In genomic region chr5:137532808-137533116, GRCm38 (mm10) we compare ENCODE assay signal across 8 mouse cellular contexts. TPM values are rescaled to one million over a fixed set of nuclear protein-coding genes. Genes with fewer than 3 reads are reported as not detected.
DNase-seq lines count a peak whose midpoint lies in the region; ATAC-seq and TF ChIP-seq lines count a peak whose summit lies in the region.

No protein-coding gene starts in this region.

- WGBS in heart, embryonic 16.5 days = 0% methylated on average over 11 of the region's 12 CpGs
- WGBS in bone marrow, adult 2 months = 0% methylated on average over 12 of the region's 12 CpGs
- WGBS in hindbrain, embryonic 12.5 days = under 1% methylated on average over 10 of the region's 12 CpGs
- 1% methylated on average over 10 of the region's 12 CpGs for WGBS in midbrain, embryonic 11.5 days

- peak overlapping the region; percentile 89 for H3K9ac ChIP-seq in heart, embryonic 16.5 days (ENCODE audit: low read length)
- peak overlapping the region; percentile 93 for H3K9ac ChIP-seq in hindbrain, embryonic 12.5 days
- H3K9ac ChIP-seq in midbrain, embryonic 11.5 days (ENCODE audit: low read length) = peak overlapping the region; percentile 74

- no peak for DNase-seq in heart, adult 8-10 months (ENCODE audit: low spot score)
- DNase-seq in midbrain, embryonic 11.5 days (ENCODE audit: low spot score, missing footprints) = no peak
- no peak for DNase-seq in embryo, embryonic 10.5 days (ENCODE audit: low spot score)
- DNase-seq in spleen, adult 18-20 months = no peak
- no peak for DNase-seq in urinary bladder, postnatal 10 days (ENCODE audit: low spot score)

- no peak for TF ChIP-seq CTCF in bone marrow, adult 2 months (IDR thresholded peaks at IDR 0.05; ENCODE audit: control insufficient read depth, insufficient read depth, low read length)

- peaks cover 24% of the 10 kb centered on the region for H3K36me3 ChIP-seq in heart, embryonic 16.5 days (ENCODE audit: control insufficient read depth, insufficient read depth)
- peaks cover 25% of the 10 kb centered on the region for H3K36me3 ChIP-seq in hindbrain, embryonic 12.5 days
- peaks cover 17% of the 10 kb centered on the region for H3K36me3 ChIP-seq in midbrain, embryonic 11.5 days (ENCODE audit: control insufficient read depth, insufficient read depth, low read length)

- H3K4me2 ChIP-seq in heart, embryonic 16.5 days (ENCODE audit: low read depth, low read length) = peak overlapping the region; percentile 93
- peak overlapping the region; percentile 89 for H3K4me2 ChIP-seq in hindbrain, embryonic 12.5 days (replicated peaks)
- peak overlapping the region; percentile 95 for H3K4me2 ChIP-seq in midbrain, embryonic 11.5 days

- H3K9me3 ChIP-seq in heart, embryonic 16.5 days (replicated peaks; ENCODE audit: control insufficient read depth, low read length) = no peaks in the 10 kb centered on the region
- no peaks in the 10 kb centered on the region for H3K9me3 ChIP-seq in hindbrain, embryonic 12.5 days (replicated peaks)
- H3K9me3 ChIP-seq in midbrain, embryonic 11.5 days (ENCODE audit: control insufficient read depth, low read length) = no peaks in the 10 kb centered on the region

- peak; percentile 29 for ATAC-seq in heart, embryonic 16.5 days (replicated peaks; ENCODE audit: extremely low read depth, insufficient read depth, low FRiP score)
- ATAC-seq in hindbrain, embryonic 12.5 days (ENCODE audit: low FRiP score) = no peak; the same call in 1 of the 2 replicates
- ATAC-seq in midbrain, embryonic 11.5 days (ENCODE audit: low FRiP score) = peak; percentile 28; the same call in 1 of the 2 replicates

- peak overlapping the region; percentile 59 for H3K4me3 ChIP-seq in heart, embryonic 16.5 days (ENCODE audit: low read length)
- H3K4me3 ChIP-seq in bone marrow, adult 2 months (replicated peaks; ENCODE audit: control insufficient read depth, low read depth, low read length) = peak overlapping the region; percentile 75
- H3K4me3 ChIP-seq in hindbrain, embryonic 12.5 days = peak overlapping the region; percentile 77
- peak overlapping the region; percentile 62 for H3K4me3 ChIP-seq in midbrain, embryonic 11.5 days (ENCODE audit: low read depth, low read length)

- no peaks in the 10 kb centered on the region for H3K27me3 ChIP-seq in heart, embryonic 16.5 days (ENCODE audit: control insufficient read depth, insufficient read depth, low read length)
- no peaks in the 10 kb centered on the region for H3K27me3 ChIP-seq in hindbrain, embryonic 12.5 days
- no peaks in the 10 kb centered on the region for H3K27me3 ChIP-seq in midbrain, embryonic 11.5 days (ENCODE audit: control insufficient read depth, insufficient read depth, low read length)

- no peak for TF ChIP-seq POLR2A in bone marrow, adult 2 months (IDR thresholded peaks at IDR 0.05; ENCODE audit: borderline replicate concordance, control insufficient read depth, low read depth, low read length)

- peak overlapping the region; percentile 93 for H3K27ac ChIP-seq in heart, embryonic 16.5 days (ENCODE audit: low read length)
- peak overlapping the region; percentile 98 for H3K27ac ChIP-seq in bone marrow, adult 2 months (ENCODE audit: control insufficient read depth, insufficient read depth, low read depth, low read length, poor library complexity)
- peak overlapping the region; percentile 96 for H3K27ac ChIP-seq in hindbrain, embryonic 12.5 days
- H3K27ac ChIP-seq in midbrain, embryonic 11.5 days (ENCODE audit: low read depth, low read length) = peak overlapping the region; percentile 93

- peaks cover 13% of the 10 kb centered on the region for H3K4me1 ChIP-seq in heart, embryonic 16.5 days (ENCODE audit: control insufficient read depth, insufficient read depth, low read length)
- no peaks in the 10 kb centered on the region; the same call in 1 of the 2 replicates for H3K4me1 ChIP-seq in bone marrow, adult 2 months (ENCODE audit: control insufficient read depth, insufficient read depth, low read length)
- H3K4me1 ChIP-seq in hindbrain, embryonic 12.5 days = peaks cover 30% of the 10 kb centered on the region
- peaks cover 13% of the 10 kb centered on the region for H3K4me1 ChIP-seq in midbrain, embryonic 11.5 days (ENCODE audit: control insufficient read depth, insufficient read depth, low read length)

RNA-seq across cellular contexts. Expression of gene Epo, which starts 0.3 kb away (rescaled TPM):
- not detected in 2 replicates for polyA plus RNA-seq in heart, embryonic 16.5 days (2015; fragmentation: Nextera tagmentation; extraction: Ambion mirVana)
- not detected for total RNA-seq in heart, adult 8-10 months (2022)
- not detected in 2 replicates for polyA plus RNA-seq in bone marrow, adult 2 months (2011; ENCODE audit: insufficient read depth, insufficient read length, low replicate concordance, missing spikeins)
- polyA plus RNA-seq in hindbrain, embryonic 12.5 days (2016; fragmentation: Nextera tagmentation; extraction: Ambion mirVana) = not detected in 2 replicates
- polyA plus RNA-seq in midbrain, embryonic 11.5 days (2014; fragmentation: Nextera tagmentation; extraction: Ambion mirVana) = 0.72 and 1.4 TPM in 2 replicates

RNA-seq across cellular contexts. Expression of gene Gnb2, which starts 0.5 kb away (rescaled TPM):
- polyA plus RNA-seq in heart, embryonic 16.5 days (2015; fragmentation: Nextera tagmentation; extraction: Ambion mirVana) = 276 and 285 TPM in 2 replicates
- 100 to 1,000 TPM; 243 to 256 (median 246) TPM for total RNA-seq in heart, adult 8-10 months (2022)
- 294 and 476 TPM in 2 replicates for polyA plus RNA-seq in bone marrow, adult 2 months (2011; ENCODE audit: insufficient read depth, insufficient read length, low replicate concordance, missing spikeins)
- 466 and 467 TPM in 2 replicates for polyA plus RNA-seq in hindbrain, embryonic 12.5 days (2016; fragmentation: Nextera tagmentation; extraction: Ambion mirVana)
- 432 and 501 TPM in 2 replicates for polyA plus RNA-seq in midbrain, embryonic 11.5 days (2014; fragmentation: Nextera tagmentation; extraction: Ambion mirVana)

RNA-seq across cellular contexts. Expression of gene Gigyf1, which starts 14.4 kb away (rescaled TPM):
- 8.9 and 9.7 TPM in 2 replicates for polyA plus RNA-seq in heart, embryonic 16.5 days (2015; fragmentation: Nextera tagmentation; extraction: Ambion mirVana)
- total RNA-seq in heart, adult 8-10 months (2022) = 10 to 100 TPM; 25.5 to 37.3 (median 27.2) TPM
- 57.6 and 80.1 TPM in 2 replicates for polyA plus RNA-seq in bone marrow, adult 2 months (2011; ENCODE audit: insufficient read depth, insufficient read length, low replicate concordance, missing spikeins)
- 17.9 and 19.0 TPM in 2 replicates for polyA plus RNA-seq in hindbrain, embryonic 12.5 days (2016; fragmentation: Nextera tagmentation; extraction: Ambion mirVana)
- 10.5 and 10.6 TPM in 2 replicates for polyA plus RNA-seq in midbrain, embryonic 11.5 days (2014; fragmentation: Nextera tagmentation; extraction: Ambion mirVana)

RNA-seq across cellular contexts. Expression of gene Actl6b, which starts 20.6 kb away (rescaled TPM):
- 0.33 and 0.36 TPM in 2 replicates for polyA plus RNA-seq in heart, embryonic 16.5 days (2015; fragmentation: Nextera tagmentation; extraction: Ambion mirVana)
- total RNA-seq in heart, adult 8-10 months (2022) = not detected
- not detected in 2 replicates for polyA plus RNA-seq in bone marrow, adult 2 months (2011; ENCODE audit: insufficient read depth, insufficient read length, low replicate concordance, missing spikeins)
- 103 and 108 TPM in 2 replicates for polyA plus RNA-seq in hindbrain, embryonic 12.5 days (2016; fragmentation: Nextera tagmentation; extraction: Ambion mirVana)
- polyA plus RNA-seq in midbrain, embryonic 11.5 days (2014; fragmentation: Nextera tagmentation; extraction: Ambion mirVana) = 30.6 and 31.1 TPM in 2 replicates

RNA-seq across cellular contexts. Expression of gene Pop7, which starts 30.4 kb away (rescaled TPM):
- 43.3 and 45.5 TPM in 2 replicates for polyA plus RNA-seq in heart, embryonic 16.5 days (2015; fragmentation: Nextera tagmentation; extraction: Ambion mirVana)
- 10 to 100 TPM; 15.0 to 18.3 (median 16.2) TPM for total RNA-seq in heart, adult 8-10 months (2022)
- 22.1 and 32.2 TPM in 2 replicates for polyA plus RNA-seq in bone marrow, adult 2 months (2011; ENCODE audit: insufficient read depth, insufficient read length, low replicate concordance, missing spikeins)
- polyA plus RNA-seq in hindbrain, embryonic 12.5 days (2016; fragmentation: Nextera tagmentation; extraction: Ambion mirVana) = 60.7 and 61.3 TPM in 2 replicates
- polyA plus RNA-seq in midbrain, embryonic 11.5 days (2014; fragmentation: Nextera tagmentation; extraction: Ambion mirVana) = 54.8 and 57.4 TPM in 2 replicates
